Mouse (Mus musculus) CH12.LX (cell line): ENCODE measurements at regions not wholly inside any gene's neighbourhood (a gene's known extent, or its start where the extent isn't known, plus 50 kb on each side); places are given as distances from the start of the nearest gene placed in this dataset.

Experiments used
- DNase-seq: peaks from one replicate; pipeline ENCODE4 v3.0.0-alpha.2; 2013; ENCODE audit errors: extremely low read depth
- H3K27ac ChIP-seq: 2 replicates; pipeline ENCODE4 v1.5.1; 2012; ENCODE audit warnings: low read depth, mild to moderate bottlenecking, control low read depth, moderate library complexity; ENCODE audit not compliant: insufficient read depth
- H3K27me3 ChIP-seq: replicated peaks from 2 replicates; pipeline ENCODE3; 2012; ENCODE audit warnings: inconsistent platforms
- H3K36me3 ChIP-seq, 2 experiments: replicated peaks in 1 of 2; 2 replicates each; pipeline versions ENCODE3 to v1.6.1; 2012; ENCODE audit warnings: inconsistent platforms in 1 of 2, low read length in 1 of 2, mild to moderate bottlenecking in 1 of 2, mixed read lengths in 1 of 2, moderate library complexity in 1 of 2; ENCODE audit not compliant: control insufficient read depth in 1 of 2, insufficient read depth in 1 of 2
- H3K4me1 ChIP-seq, 2 experiments: 2 replicates each; pipeline ENCODE4 v1.6.1; 2012; ENCODE audit warnings: inconsistent platforms in 1 of 2, moderate library complexity in 1 of 2; ENCODE audit not compliant: insufficient read depth in 2 of 2, control insufficient read depth in 1 of 2
- H3K4me2 ChIP-seq: 2 replicates; pipeline ENCODE4 v1.6.1; 2012; ENCODE audit warnings: low read depth, mild to moderate bottlenecking, control low read depth; ENCODE audit not compliant: poor library complexity, insufficient read depth, severe bottlenecking
- H3K4me3 ChIP-seq, 3 experiments: fragments of 150-350 bp in 1 of 3; sonication (generic) in 1 of 3; replicated peaks in 1 of 3; 2 replicates each; pipeline versions ENCODE3 to v1.5.1; 2011 to 2012; ENCODE audit warnings: low read depth in 2 of 3, low read length in 2 of 3, mild to moderate bottlenecking in 2 of 3, moderate library complexity in 2 of 3, control low read depth in 1 of 3, improper control_type of control experiment in 1 of 3, inconsistent platforms in 1 of 3, mixed read lengths in 1 of 3; ENCODE audit not compliant: poor library complexity in 1 of 3
- H3K79me2 ChIP-seq: replicated peaks from 2 replicates; pipeline ENCODE4 v1.6.1; 2012; ENCODE audit warnings: mild to moderate bottlenecking, moderate library complexity; ENCODE audit not compliant: control insufficient read depth, poor library complexity, insufficient read depth, severe bottlenecking; ENCODE audit errors: extremely low read depth
- H3K9ac ChIP-seq: 2 replicates; pipeline ENCODE4 v1.6.1; 2012; ENCODE audit warnings: low read depth, mild to moderate bottlenecking, control low read depth, moderate library complexity; ENCODE audit not compliant: insufficient read depth
- H3K9me3 ChIP-seq: replicated peaks from 2 replicates; pipeline ENCODE3; 2012; ENCODE audit warnings: low read length, inconsistent platforms, mixed read lengths
- CHD1 ChIP-seq: IDR thresholded peaks from 2 replicates; pipeline ENCODE4 v1.6.1; 2012; ENCODE audit warnings: low read depth, low read length, improper control_type of control experiment, inconsistent platforms
- CHD2 ChIP-seq: IDR thresholded peaks from 2 replicates; pipeline ENCODE4 v1.6.1; 2011; ENCODE audit warnings: low read length, improper control_type of control experiment
- ETS1 ChIP-seq: conservative IDR thresholded peaks from 2 replicates; pipeline ENCODE4 v1.6.1; 2012; ENCODE audit warnings: low read depth, mild to moderate bottlenecking, inconsistent platforms, low read length, improper control_type of control experiment, moderate library complexity
- MEF2A ChIP-seq: IDR thresholded peaks from 2 replicates; pipeline ENCODE4 v1.6.1; 2014; ENCODE audit warnings: low read depth, mild to moderate bottlenecking, inconsistent platforms, low read length, improper control_type of control experiment, borderline replicate concordance
- POLR2AphosphoS2 ChIP-seq: IDR thresholded peaks from 2 replicates; pipeline ENCODE4 v1.6.1; 2011; ENCODE audit warnings: low read depth, low read length, improper control_type of control experiment
- RAD21 ChIP-seq: IDR thresholded peaks from 2 replicates; pipeline ENCODE4 v1.6.1; 2011; ENCODE audit warnings: low read depth, mild to moderate bottlenecking, low read length, improper control_type of control experiment, moderate library complexity
- ZNF384 ChIP-seq: IDR thresholded peaks from 2 replicates; pipeline ENCODE4 v1.6.1; 2012; ENCODE audit warnings: low read depth, low read length, improper control_type of control experiment, inconsistent platforms
- dilution Hi-C: fragments of 300-500 bp; cut with MboI; formaldehyde crosslinking; loops from 2 replicates; pipeline ENCODE4 v1.14.3; 2020; ENCODE audit warnings: low sequenced_read_pairs; ENCODE audit not compliant: extremely low pct_unique_long_range_greater_than_20kb, extremely low pct_ligation_motif_present
- in situ Hi-C: fragments of 300-500 bp; cut with MboI; formaldehyde crosslinking; loops from 3 replicates; pipeline ENCODE4 v1.14.3; 2019; ENCODE audit warnings: low sequenced_read_pairs, low pct_ligation_motif_present, low pct_unique_long_range_greater_than_20kb, mixed read lengths

GRCm38 (mm10) chr10:96847028-96847427 is 230.2 kb downstream of the Btg1 start:
- Histone ChIP-seq H3K79me2 (no peaks in the 10 kb centered on the region), H3K4me2 (peak overlapping the region; percentile 32), H3K4me1 (no peaks in the 10 kb centered on the region), H3K27me3 (no peaks in the 10 kb centered on the region), H3K27ac (no peak overlapping the region), H3K9ac (no peak overlapping the region), H3K9me3 (no peaks in the 10 kb centered on the region), H3K4me3 (no peak overlapping the region), H3K36me3 (no peaks in the 10 kb centered on the region)
- DNase-seq: no peak
- in situ Hi-C loops: no loop called here
- peak; percentile 28; the same call in 1 of the 2 replicates for TF ChIP-seq ZNF384
- TF ChIP-seq CHD2: no peak
- dilution Hi-C loops: no loop called here

GRCm38 (mm10) chr10:96847433-96848165 is 230.8 kb downstream of the Btg1 start:
- dilution Hi-C loops (no loop called here), in situ Hi-C loops (no loop called here)
- TF ChIP-seq ZNF384 (peak; percentile 11; the same call in 1 of the 2 replicates), CHD1 (no peak)
- Histone ChIP-seq H3K27me3 (no peaks in the 10 kb centered on the region), H3K36me3 (no peaks in the 10 kb centered on the region), H3K27ac (no peak overlapping the region), H3K4me3 (no peak overlapping the region), H3K9me3 (no peaks in the 10 kb centered on the region), H3K79me2 (no peaks in the 10 kb centered on the region), H3K4me1 (no peaks in the 10 kb centered on the region), H3K9ac (no peak overlapping the region), H3K4me2 (peak overlapping the region; percentile 32)
- DNase-seq: no peak

DNA sequence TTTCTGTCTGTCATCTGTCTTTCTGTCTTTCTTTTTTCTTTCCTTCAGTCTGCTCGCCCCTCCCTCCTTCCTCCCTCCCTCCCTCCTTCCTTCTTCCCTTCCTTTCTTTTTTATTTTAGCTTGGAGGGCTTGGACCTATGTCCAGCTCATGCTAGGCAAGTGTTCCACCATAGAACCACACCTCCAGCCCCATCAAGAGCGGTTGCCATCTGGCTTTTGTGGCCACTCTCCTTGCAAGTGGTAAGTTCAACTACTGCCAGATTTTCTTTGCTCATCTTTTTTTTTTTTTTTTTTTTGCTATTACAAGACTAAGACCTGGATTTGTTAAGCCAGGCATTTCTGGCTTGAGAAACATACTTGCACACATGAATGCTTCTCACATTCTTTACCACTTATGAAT is 231.7 kb downstream of the Btg1 start:
- in situ Hi-C loops (no loop called here), dilution Hi-C loops (no loop called here)
- no peak overlapping the region for H3K4me3 ChIP-seq
- H3K36me3 ChIP-seq: no peaks in the 10 kb centered on the region
- TF ChIP-seq MEF2A (no peak), ETS1 (no peak), RAD21 (no peak), POLR2AphosphoS2 (no peak), ZNF384 (no peak)
- no peak overlapping the region for H3K4me2 ChIP-seq
- H3K4me1 ChIP-seq: no peaks in the 10 kb centered on the region
- H3K9ac ChIP-seq: no peak overlapping the region
- no peak for DNase-seq
- H3K27ac ChIP-seq: no peak overlapping the region
- no peaks in the 10 kb centered on the region for H3K27me3 ChIP-seq
- H3K79me2 ChIP-seq: no peaks in the 10 kb centered on the region
- H3K9me3 ChIP-seq: no peaks in the 10 kb centered on the region
